Mouse (Mus musculus): Measurements from ENCODE around the gene Adora1. TPM values are rescaled to one million over a fixed set of nuclear protein-coding genes. Genes with fewer than 3 reads are reported as not detected.

The Adora1 gene
- polyA plus RNA-seq (2015; fragmentation: Nextera tagmentation; extraction: Ambion mirVana), result 21.3 and 21.5 TPM in 2 replicates

DNA sequence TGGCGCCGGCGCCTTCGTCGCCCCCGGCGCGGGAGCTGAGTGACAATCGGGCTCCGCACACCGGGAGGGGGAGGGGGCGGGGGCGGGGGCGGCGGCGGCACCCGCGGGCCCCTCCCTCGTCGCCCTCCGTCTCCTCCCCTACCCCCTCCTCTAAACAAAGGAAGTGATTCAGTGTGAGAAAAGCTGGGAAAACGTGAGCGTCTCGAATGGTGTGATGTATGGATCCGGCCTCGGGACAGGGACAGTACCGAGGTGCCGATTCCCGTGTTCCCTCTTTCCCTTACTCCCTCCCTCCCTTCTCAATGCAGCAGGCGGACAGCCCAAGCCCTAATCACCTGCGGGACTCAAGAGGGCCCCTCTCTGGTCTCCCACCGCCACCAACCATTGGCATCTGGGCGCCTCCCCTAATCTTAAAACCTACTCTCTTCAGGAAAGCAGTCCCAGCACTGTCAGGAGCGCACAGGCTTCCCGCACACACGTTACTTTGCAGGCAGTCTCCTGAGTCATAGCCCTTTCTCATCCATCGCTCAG lies at the start of gene Adora1:
Gene Adora1 (minus strand): TSS at position 41 of the 531 bp plus-strand sequence.
- Histone ChIP-seq H3K27me3 (replicated peaks; ENCODE audit: control insufficient read depth, insufficient read depth, low read length) (peaks cover 14% of the 10 kb centered on the region; the same call in 1 of the 2 replicates), H3K4me2 (ENCODE audit: low read length) (peak within 1 kb of the TSS; percentile 88), H3K4me3 (replicated peaks; ENCODE audit: low read length) (peak within 1 kb of the TSS; percentile 57), H3K4me1 (replicated peaks; ENCODE audit: control insufficient read depth, insufficient read depth, low read length) (peaks cover 43% of the 10 kb centered on the region), H3K9ac (replicated peaks; ENCODE audit: low read depth, low read length) (peak within 1 kb of the TSS; percentile 72), H3K9me3 (ENCODE audit: control insufficient read depth, low read length) (no peaks in the 10 kb centered on the region), H3K36me3 (ENCODE audit: control insufficient read depth, insufficient read depth) (no peaks in the 10 kb centered on the region), H3K27ac (ENCODE audit: low read length) (peak within 1 kb of the TSS; percentile 70)
- 0% methylated on average over 30 of the region's 37 CpGs for WGBS
- ATAC-seq, result peak; percentile 48

- 30% methylated on average over 1 of the region's 1 CpGs for WGBS
- H3K4me2 ChIP-seq (ENCODE audit: low read length), result no peak overlapping the region
- ATAC-seq, result no peak
- no peaks in the 10 kb centered on the region for H3K4me1 ChIP-seq (replicated peaks; ENCODE audit: control insufficient read depth, insufficient read depth, low read length)
- H3K4me3 ChIP-seq (replicated peaks; ENCODE audit: low read length), result no peak overlapping the region
- H3K9ac ChIP-seq (replicated peaks; ENCODE audit: low read depth, low read length), result no peak overlapping the region
- no peaks in the 10 kb centered on the region for H3K9me3 ChIP-seq (ENCODE audit: control insufficient read depth, low read length)
- H3K36me3 ChIP-seq (ENCODE audit: control insufficient read depth, insufficient read depth), result no peaks in the 10 kb centered on the region
- no peak overlapping the region for H3K27ac ChIP-seq (ENCODE audit: low read length)
- H3K27me3 ChIP-seq (replicated peaks; ENCODE audit: control insufficient read depth, insufficient read depth, low read length), result no peaks in the 10 kb centered on the region
These were observed 47.9 kb upstream of the Adora1 start for GRCm38 (mm10) chr1:134283108-134283507.

DNA sequence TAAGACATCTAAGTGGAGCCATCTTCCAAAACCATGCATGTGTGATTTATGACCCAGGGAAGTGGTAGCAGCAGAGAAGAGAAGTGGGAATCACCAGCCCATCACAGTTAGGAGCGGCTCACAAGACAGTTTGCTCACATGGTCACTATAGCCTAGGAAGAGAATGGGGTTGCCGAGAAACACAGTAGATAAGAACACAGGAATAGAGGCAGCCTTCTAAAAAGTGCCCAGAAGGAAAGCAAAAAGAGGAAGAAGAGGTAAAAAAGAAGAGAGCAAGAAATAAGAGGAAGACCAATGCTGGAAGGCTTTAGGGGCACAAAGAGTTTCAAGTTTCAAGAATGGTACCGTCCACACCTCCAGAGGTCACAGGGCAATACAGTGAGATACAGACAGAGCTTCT lies 47.1 kb upstream of the Adora1 start:
- no peaks in the 10 kb centered on the region for H3K9me3 ChIP-seq (ENCODE audit: control insufficient read depth, low read length)
- H3K4me1 ChIP-seq (replicated peaks; ENCODE audit: control insufficient read depth, insufficient read depth, low read length), result no peaks in the 10 kb centered on the region
- no peak overlapping the region for H3K9ac ChIP-seq (replicated peaks; ENCODE audit: low read depth, low read length)
- no peak overlapping the region for H3K4me2 ChIP-seq (ENCODE audit: low read length)
- no peak overlapping the region for H3K27ac ChIP-seq (ENCODE audit: low read length)
- ATAC-seq, result no peak
- no peak overlapping the region for H3K4me3 ChIP-seq (replicated peaks; ENCODE audit: low read length)
- H3K27me3 ChIP-seq (replicated peaks; ENCODE audit: control insufficient read depth, insufficient read depth, low read length), result no peaks in the 10 kb centered on the region
- no peaks in the 10 kb centered on the region for H3K36me3 ChIP-seq (ENCODE audit: control insufficient read depth, insufficient read depth)
- 90% methylated on average over 3 of the region's 3 CpGs for WGBS

DNA sequence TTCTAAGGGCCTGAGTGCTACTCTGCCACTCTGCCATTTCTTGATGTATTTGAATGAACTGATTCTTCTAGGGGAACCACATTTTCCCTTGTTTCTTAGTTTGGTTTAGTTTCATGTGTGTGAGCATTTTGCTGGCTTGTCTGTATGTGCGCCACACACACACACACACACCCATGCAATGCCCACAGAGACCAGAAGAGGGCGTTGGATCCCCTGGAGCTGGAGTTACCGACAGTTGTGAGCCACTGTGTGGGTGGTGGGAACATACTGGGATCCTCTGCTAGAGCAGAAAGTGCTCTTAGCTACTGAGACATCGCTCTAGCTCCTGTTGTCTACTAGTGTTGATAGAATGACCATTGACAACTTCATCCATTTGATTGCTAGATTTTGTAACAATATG lies 46.3 kb upstream of the Adora1 start:
- no peaks in the 10 kb centered on the region for H3K9me3 ChIP-seq (ENCODE audit: control insufficient read depth, low read length)
- H3K9ac ChIP-seq (replicated peaks; ENCODE audit: low read depth, low read length), result no peak overlapping the region
- no peak overlapping the region for H3K4me3 ChIP-seq (replicated peaks; ENCODE audit: low read length)
- ATAC-seq, result no peak
- no peak overlapping the region for H3K27ac ChIP-seq (ENCODE audit: low read length)
- no peaks in the 10 kb centered on the region for H3K36me3 ChIP-seq (ENCODE audit: control insufficient read depth, insufficient read depth)
- 75% methylated on average over 4 of the region's 4 CpGs for WGBS
- H3K4me1 ChIP-seq (replicated peaks; ENCODE audit: control insufficient read depth, insufficient read depth, low read length), result no peaks in the 10 kb centered on the region
- no peaks in the 10 kb centered on the region for H3K27me3 ChIP-seq (replicated peaks; ENCODE audit: control insufficient read depth, insufficient read depth, low read length)
- no peak overlapping the region for H3K4me2 ChIP-seq (ENCODE audit: low read length)

GRCm38 (mm10) chr1:134280174-134280573 lies 44.9 kb upstream of the Adora1 start:
- 60% methylated on average over 5 of the region's 5 CpGs for WGBS
- Histone ChIP-seq H3K4me3 (replicated peaks; ENCODE audit: low read length) (no peak overlapping the region), H3K27me3 (replicated peaks; ENCODE audit: control insufficient read depth, insufficient read depth, low read length) (no peaks in the 10 kb centered on the region), H3K9ac (replicated peaks; ENCODE audit: low read depth, low read length) (no peak overlapping the region), H3K36me3 (ENCODE audit: control insufficient read depth, insufficient read depth) (no peaks in the 10 kb centered on the region), H3K4me1 (replicated peaks; ENCODE audit: control insufficient read depth, insufficient read depth, low read length) (peaks cover 7% of the 10 kb centered on the region), H3K4me2 (ENCODE audit: low read length) (no peak overlapping the region), H3K9me3 (ENCODE audit: control insufficient read depth, low read length) (no peaks in the 10 kb centered on the region), H3K27ac (ENCODE audit: low read length) (no peak overlapping the region)
- no peak for ATAC-seq

DNA sequence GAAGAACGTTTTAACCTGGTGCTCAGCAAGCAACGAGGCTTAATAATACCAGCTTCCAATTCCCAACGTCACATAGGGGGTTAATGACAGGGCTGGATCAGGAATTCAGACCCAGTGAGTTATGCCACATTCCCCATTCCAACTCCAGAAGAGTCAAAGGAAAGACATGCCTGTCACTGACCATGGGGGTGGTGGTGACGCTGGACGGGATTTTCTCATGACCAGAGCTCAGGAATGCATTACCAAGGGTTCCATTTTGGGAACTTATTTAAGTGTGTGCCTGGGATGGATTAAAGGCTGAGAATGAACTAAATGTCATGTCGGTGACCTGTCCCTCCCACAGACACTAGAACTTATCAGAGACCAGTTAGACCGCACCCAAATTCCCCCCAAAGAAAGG lies 41.6 kb upstream of the Adora1 start:
- 80% methylated on average over 7 of the region's 7 CpGs for WGBS
- ATAC-seq, result no peak

DNA sequence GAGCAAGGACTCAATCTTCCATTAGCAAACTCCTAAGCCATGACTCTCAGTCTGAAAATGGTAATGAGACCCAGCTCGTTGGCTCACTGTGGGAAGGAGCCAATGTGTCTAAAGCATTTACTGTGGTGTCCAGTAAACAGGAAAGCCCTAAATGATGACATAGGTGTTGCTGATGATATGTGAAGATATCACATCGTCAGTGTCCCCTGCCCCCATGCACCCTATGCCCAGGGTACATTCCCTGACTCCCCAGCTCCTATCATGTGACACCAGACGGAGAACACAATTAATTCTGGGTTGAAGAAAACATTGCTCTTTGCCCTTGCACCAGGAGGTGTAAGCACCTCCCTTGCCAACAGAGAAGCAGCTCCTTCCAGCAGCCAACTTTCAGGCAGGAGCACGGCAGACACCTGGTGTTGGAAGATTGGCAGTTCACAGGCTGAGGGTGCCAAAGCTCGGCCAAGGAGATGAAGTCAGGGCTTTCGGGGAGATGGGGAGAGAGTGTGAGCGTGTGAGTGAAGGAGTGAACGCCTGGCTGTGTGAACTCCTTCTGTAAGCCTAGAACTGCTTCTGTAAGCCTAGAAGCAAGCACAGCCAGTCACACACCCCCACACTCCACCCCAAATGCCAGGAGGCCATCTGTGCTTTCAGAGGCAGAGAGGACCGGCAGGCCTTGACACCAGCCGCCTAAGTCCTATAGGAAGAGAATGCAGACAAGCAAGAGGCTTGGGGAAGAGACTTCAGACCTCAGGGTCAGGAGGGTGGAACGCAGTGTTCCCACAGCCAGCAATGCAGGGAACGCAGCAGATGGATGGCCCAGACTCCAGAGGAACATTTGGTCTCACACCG lies 40.6 kb upstream of the Adora1 start:
- peak overlapping the region; percentile 39 for H3K27ac ChIP-seq (ENCODE audit: low read length)
- no peaks in the 10 kb centered on the region for H3K27me3 ChIP-seq (replicated peaks; ENCODE audit: control insufficient read depth, insufficient read depth, low read length)
- ATAC-seq, result peak; percentile 22; the same call in 1 of the 2 replicates
- no peak overlapping the region for H3K9ac ChIP-seq (replicated peaks; ENCODE audit: low read depth, low read length)
- H3K4me1 ChIP-seq (replicated peaks; ENCODE audit: control insufficient read depth, insufficient read depth, low read length), result peaks cover 22% of the 10 kb centered on the region
- no peaks in the 10 kb centered on the region for H3K36me3 ChIP-seq (ENCODE audit: control insufficient read depth, insufficient read depth)
- H3K4me2 ChIP-seq (ENCODE audit: low read length), result no peak overlapping the region
- no peaks in the 10 kb centered on the region for H3K9me3 ChIP-seq (ENCODE audit: control insufficient read depth, low read length)
- no peak overlapping the region for H3K4me3 ChIP-seq (replicated peaks; ENCODE audit: low read length)
- 64% methylated on average over 13 of the region's 13 CpGs for WGBS

More for the DNA sequence above, 41.6 kb upstream of the Adora1 start:
- Histone ChIP-seq H3K9me3 (ENCODE audit: control insufficient read depth, low read length) (no peaks in the 10 kb centered on the region), H3K9ac (replicated peaks; ENCODE audit: low read depth, low read length) (no peak overlapping the region), H3K4me3 (replicated peaks; ENCODE audit: low read length) (no peak overlapping the region), H3K4me1 (replicated peaks; ENCODE audit: control insufficient read depth, insufficient read depth, low read length) (peaks cover 22% of the 10 kb centered on the region), H3K4me2 (ENCODE audit: low read length) (no peak overlapping the region), H3K27me3 (replicated peaks; ENCODE audit: control insufficient read depth, insufficient read depth, low read length) (no peaks in the 10 kb centered on the region), H3K27ac (ENCODE audit: low read length) (no peak overlapping the region), H3K36me3 (ENCODE audit: control insufficient read depth, insufficient read depth) (no peaks in the 10 kb centered on the region)

DNA sequence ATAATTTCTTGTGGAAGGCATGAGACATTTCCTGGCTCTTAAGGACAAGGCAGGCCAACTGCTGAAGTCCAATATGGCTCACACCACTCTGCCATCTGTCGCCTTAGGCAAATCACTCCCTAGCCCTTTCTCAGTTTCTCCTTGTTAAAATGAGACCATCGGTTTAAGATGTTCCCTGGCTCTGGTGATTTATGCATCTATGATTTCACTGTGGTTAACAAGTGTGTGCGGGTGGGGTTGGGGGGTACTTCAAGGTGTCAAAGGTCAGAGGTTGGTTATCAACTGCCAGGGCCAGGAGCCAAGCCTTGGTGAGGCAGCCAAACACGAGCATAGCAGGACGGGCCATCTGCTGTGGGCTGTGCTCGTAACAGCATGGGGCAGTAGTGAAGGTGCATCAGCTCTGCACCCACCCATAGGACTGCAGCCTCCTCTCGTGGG lies 39.3 kb upstream of the Adora1 start:
- 63% methylated on average over 7 of the region's 7 CpGs for WGBS
- no peaks in the 10 kb centered on the region for H3K36me3 ChIP-seq (ENCODE audit: control insufficient read depth, insufficient read depth)
- H3K4me3 ChIP-seq (replicated peaks; ENCODE audit: low read length), result no peak overlapping the region
- no peaks in the 10 kb centered on the region for H3K27me3 ChIP-seq (replicated peaks; ENCODE audit: control insufficient read depth, insufficient read depth, low read length)
- no peak overlapping the region for H3K9ac ChIP-seq (replicated peaks; ENCODE audit: low read depth, low read length)
- no peak overlapping the region for H3K4me2 ChIP-seq (ENCODE audit: low read length)
- H3K4me1 ChIP-seq (replicated peaks; ENCODE audit: control insufficient read depth, insufficient read depth, low read length), result peaks cover 22% of the 10 kb centered on the region
- H3K27ac ChIP-seq (ENCODE audit: low read length), result peak overlapping the region; percentile 77
- ATAC-seq, result 0 out of 2 replicates have a peak, but pooled peaks have one; percentile 48
- no peaks in the 10 kb centered on the region for H3K9me3 ChIP-seq (ENCODE audit: control insufficient read depth, low read length)

GRCm38 (mm10) chr1:134273493-134274395 lies 38.5 kb upstream of the Adora1 start:
- Histone ChIP-seq H3K36me3 (ENCODE audit: control insufficient read depth, insufficient read depth) (no peaks in the 10 kb centered on the region), H3K4me1 (replicated peaks; ENCODE audit: control insufficient read depth, insufficient read depth, low read length) (peaks cover 22% of the 10 kb centered on the region), H3K9ac (replicated peaks; ENCODE audit: low read depth, low read length) (no peak overlapping the region), H3K9me3 (ENCODE audit: control insufficient read depth, low read length) (no peaks in the 10 kb centered on the region), H3K27ac (ENCODE audit: low read length) (peak overlapping the region; percentile 77), H3K4me3 (replicated peaks; ENCODE audit: low read length) (no peak overlapping the region), H3K27me3 (replicated peaks; ENCODE audit: control insufficient read depth, insufficient read depth, low read length) (no peaks in the 10 kb centered on the region), H3K4me2 (ENCODE audit: low read length) (no peak overlapping the region)
- ATAC-seq, result peak; percentile 71
- 33% methylated on average over 9 of the region's 9 CpGs for WGBS

Measured in forebrain, embryonic 16.5 days (tissue).